Comparison of ENCODE assay signal across 22 mouse cellular contexts in genomic region chr13:24781916-24782315, GRCm38 (mm10). TPM values are rescaled to one million over a fixed set of nuclear protein-coding genes. Genes with fewer than 3 reads are reported as not detected.
DNase-seq lines count a peak whose midpoint lies in the region; ATAC-seq and TF ChIP-seq lines count a peak whose summit lies in the region.
"Had no signal": no experiment of that assay in that cellular context is flagged by ENCODE, and none has a peak within 500 bp of the region (broad histone marks: within the 10 kb centered on the region; RNA-seq: fewer than 3 reads in every experiment).

No protein-coding gene starts in this region.

- TF ChIP-seq RAD21 in MEL (IDR thresholded peaks at IDR 0.05; ENCODE audit: low read depth, low read length) = no peak

- H3K79me2 ChIP-seq in MEL (ENCODE audit: control insufficient read depth, insufficient read depth, low read length, poor library complexity) = no peaks in the 10 kb centered on the region

- DNase-seq in heart, postnatal 4 days = peak; percentile 43
- no peak for DNase-seq in heart, adult 18-20 months
- DNase-seq in lung, postnatal 36 days = peak; percentile 36
- DNase-seq in lung, postnatal 0 days (ENCODE audit: low spot score) = no peak
- peak; percentile 63 for DNase-seq in MEL (ENCODE audit: low read depth, low spot score)
- DNase-seq in adrenal gland, postnatal 25 days = peak; percentile 45
- DNase-seq in thymus, postnatal 10 days (ENCODE audit: low spot score in 2 of 2) = no peak
- DNase-seq: forebrain, postnatal 0 days; gastrocnemius, postnatal 10 days; heart, postnatal 36 days; retina, postnatal 1 day; thymus, postnatal 36 days had no signal

- H3K27me3 ChIP-seq in lung, postnatal 0 days (replicated peaks; ENCODE audit: insufficient read depth, low read length) = no peaks in the 10 kb centered on the region
- no peaks in the 10 kb centered on the region; a peak in 1 of 4 replicates for H3K27me3 ChIP-seq in MEL (ENCODE audit: control insufficient read depth in 1 of 2, insufficient read depth in 2 of 2, low read length in 2 of 2)
- no peaks in the 10 kb centered on the region for H3K27me3 ChIP-seq in intestine, embryonic 16.5 days (replicated peaks; ENCODE audit: control insufficient read depth, insufficient read depth, low read length)
- H3K27me3 ChIP-seq: limb, embryonic 12.5 days; stomach, embryonic 15.5 days had no signal

- no peak overlapping the region for H3K9ac ChIP-seq in lung, postnatal 0 days (replicated peaks; ENCODE audit: low read depth)
- no peak overlapping the region for H3K9ac ChIP-seq in MEL (ENCODE audit: control insufficient read depth, low read depth, low read length, poor library complexity, severe bottlenecking)
- H3K9ac ChIP-seq in intestine, embryonic 16.5 days (ENCODE audit: low read depth, low read length) = no peak overlapping the region
- H3K9ac ChIP-seq: forebrain, postnatal 0 days; limb, embryonic 12.5 days; stomach, embryonic 15.5 days had no signal

- H3K4me1 ChIP-seq in lung, postnatal 0 days (ENCODE audit: insufficient read depth, low read depth, low read length) = no peaks in the 10 kb centered on the region
- peaks cover 8 to 18% of the 10 kb centered on the region in 2 experiments for H3K4me1 ChIP-seq in MEL (ENCODE audit: control insufficient read depth in 1 of 2, insufficient read depth in 2 of 2, low read length in 2 of 2)
- H3K4me1 ChIP-seq in intestine, embryonic 16.5 days (ENCODE audit: control insufficient read depth, insufficient read depth, low read length) = no peaks in the 10 kb centered on the region
- H3K4me1 ChIP-seq: limb, embryonic 12.5 days; stomach, embryonic 15.5 days had no signal

- no peak for TF ChIP-seq CTCF in lung, postnatal 0 days (IDR thresholded peaks at IDR 0.05)
- TF ChIP-seq CTCF in MEL (IDR thresholded peaks at IDR 0.05 in 2 of 3, conservative IDR thresholded peaks at IDR 0.05 in 1 of 3; ENCODE audit: control insufficient read depth in 1 of 3, insufficient read depth in 1 of 3, low read depth in 2 of 3, low read length in 3 of 3, poor library complexity in 1 of 3, severe bottlenecking in 1 of 3) = no peak

- H3K36me3 ChIP-seq in lung, postnatal 0 days (ENCODE audit: insufficient read depth, low read length) = no peaks in the 10 kb centered on the region
- peaks cover 0 to 8% of the 10 kb centered on the region in 2 experiments; a peak in 2 of 4 replicates for H3K36me3 ChIP-seq in MEL (ENCODE audit: control insufficient read depth in 1 of 2, insufficient read depth in 2 of 2, low read length in 2 of 2)
- H3K36me3 ChIP-seq in intestine, embryonic 16.5 days (ENCODE audit: control insufficient read depth, insufficient read depth, low read length) = no peaks in the 10 kb centered on the region
- H3K36me3 ChIP-seq: limb, embryonic 12.5 days; stomach, embryonic 15.5 days had no signal

- TF ChIP-seq EP300 in lung, postnatal 0 days (IDR thresholded peaks at IDR 0.05) = no peak
- TF ChIP-seq EP300 in MEL (IDR thresholded peaks at IDR 0.05; ENCODE audit: low read depth in 1 of 2, low read length in 2 of 2) = peak; percentile 4 to 46; a peak in 2 of 4 replicates

- ATAC-seq in lung, postnatal 0 days = no peak
- ATAC-seq in intestine, embryonic 16.5 days = no peak
- ATAC-seq: forebrain, postnatal 0 days; inflammation-experienced regulatory T-cells, adult 6 months had no signal

- H3K4me3 ChIP-seq in lung, postnatal 0 days (ENCODE audit: low read depth, low read length) = no peak overlapping the region
- H3K4me3 ChIP-seq in MEL (ENCODE audit: control insufficient read depth in 1 of 2, insufficient read depth in 1 of 2, low read depth in 2 of 2, low read length in 2 of 2) = no peak overlapping the region
- no peak overlapping the region for H3K4me3 ChIP-seq in intestine, embryonic 16.5 days (ENCODE audit: low read length)
- H3K4me3 ChIP-seq: limb, embryonic 12.5 days; stomach, embryonic 15.5 days had no signal

- TF ChIP-seq POLR2A in MEL (IDR thresholded peaks at IDR 0.05; ENCODE audit: control insufficient read depth in 1 of 2, insufficient read depth in 1 of 2, low read depth in 1 of 2, low read length in 2 of 2, poor library complexity in 1 of 2) = no peak

- H3K4me2 ChIP-seq in lung, postnatal 0 days (replicated peaks; ENCODE audit: low read depth, low read length) = no peak overlapping the region
- no peak overlapping the region for H3K4me2 ChIP-seq in intestine, embryonic 16.5 days (ENCODE audit: low read depth, low read length)
- H3K4me2 ChIP-seq: heart, embryonic 11.5 days; limb, embryonic 12.5 days; stomach, embryonic 15.5 days had no signal

- WGBS in lung, postnatal 0 days = 40% methylated on average over 5 of the region's 5 CpGs
- 64% methylated on average over 5 of the region's 5 CpGs for WGBS in intestine, embryonic 16.5 days

- no peak overlapping the region for H3K27ac ChIP-seq in lung, postnatal 0 days (ENCODE audit: low read length)
- no peak overlapping the region for H3K27ac ChIP-seq in MEL (ENCODE audit: control insufficient read depth, low read depth, low read length)
- no peak overlapping the region for H3K27ac ChIP-seq in intestine, embryonic 16.5 days (ENCODE audit: low read length)
- H3K27ac ChIP-seq: limb, embryonic 12.5 days; stomach, embryonic 15.5 days had no signal

- H3K9me3 ChIP-seq in lung, postnatal 0 days (ENCODE audit: low read length) = no peaks in the 10 kb centered on the region
- H3K9me3 ChIP-seq in MEL (replicated peaks; ENCODE audit: insufficient read depth, low read length) = no peaks in the 10 kb centered on the region
- no peaks in the 10 kb centered on the region for H3K9me3 ChIP-seq in intestine, embryonic 16.5 days (ENCODE audit: control insufficient read depth, low read length)
- H3K9me3 ChIP-seq: limb, embryonic 12.5 days; stomach, embryonic 15.5 days had no signal

TF ChIP-seq in MEL, 35 proteins besides CTCF, POLR2A, EP300 and RAD21 (continues in another document):
- TF ChIP-seq TCF12 (IDR thresholded peaks at IDR 0.05; ENCODE audit: low read depth, low read length) (0 out of 2 replicates have a peak, but pooled peaks have one; percentile 9), ZNF384 (IDR thresholded peaks at IDR 0.05; ENCODE audit: low read depth, low read length) (no peak), SIN3A (IDR thresholded peaks at IDR 0.05; ENCODE audit: low read length) (peak; percentile 28; the same call in 1 of the 2 replicates), MYC (IDR thresholded peaks at IDR 0.05; ENCODE audit: low read depth, low read length) (no peak), CHD1 (IDR thresholded peaks at IDR 0.05; ENCODE audit: low read depth, low read length) (no peak), GABPA (IDR thresholded peaks at IDR 0.05; ENCODE audit: low read depth, low read length) (no peak), ZKSCAN1 (IDR thresholded peaks at IDR 0.05; ENCODE audit: low read depth, low read length) (no peak), CHD2 (IDR thresholded peaks at IDR 0.05; ENCODE audit: low read length) (no peak), MAFK (IDR thresholded peaks at IDR 0.05; ENCODE audit: borderline replicate concordance, low read depth, low read length) (no peak)

RNA-seq across cellular contexts. Expression of gene BC005537, which starts 19.5 kb away (rescaled TPM):
- total RNA-seq in heart, postnatal 4 days (2021) = 100 to 1,000 TPM; 156 to 166 TPM
- 100 to 1,000 TPM; 132 to 137 TPM for total RNA-seq in heart, adult 18-20 months (2021)
- polyA plus RNA-seq in lung, postnatal 0 days (2015; fragmentation: Nextera tagmentation; extraction: Ambion mirVana) = 18.5 and 20.8 TPM in 2 replicates
- total RNA-seq in MEL (2012; rRNA removed) = 32.7 and 39.5 TPM in 2 replicates
- 10 to 100 TPM; 48.8 to 62.6 TPM for polyA plus RNA-seq in MEL (2012; ENCODE audit: insufficient read depth in 1 of 2, insufficient read length in 2 of 2, low read depth in 1 of 2, low replicate concordance in 2 of 2, missing spikeins in 1 of 2)
- 204 and 221 TPM in 2 replicates for total RNA-seq in adrenal gland, postnatal 25 days (2021)
- polyA plus RNA-seq in intestine, embryonic 16.5 days (2015; fragmentation: Nextera tagmentation; extraction: Ambion mirVana) = 9.4 and 9.6 TPM in 2 replicates

RNA-seq across cellular contexts. Expression of gene Gmnn, which starts 20.2 kb away (rescaled TPM):
- total RNA-seq in heart, postnatal 4 days (2021) = 10 to 100 TPM; 69.9 to 75.8 TPM
- 10 to 100 TPM; 61.0 to 65.8 TPM for total RNA-seq in heart, adult 18-20 months (2021)
- 24.1 and 24.7 TPM in 2 replicates for polyA plus RNA-seq in lung, postnatal 0 days (2015; fragmentation: Nextera tagmentation; extraction: Ambion mirVana)
- total RNA-seq in MEL (2012; rRNA removed) = 119 and 127 TPM in 2 replicates
- 100 to 1,000 TPM; 129 to 155 TPM for polyA plus RNA-seq in MEL (2012; ENCODE audit: insufficient read depth in 1 of 2, insufficient read length in 2 of 2, low read depth in 1 of 2, low replicate concordance in 2 of 2, missing spikeins in 1 of 2)
- 12.5 and 14.5 TPM in 2 replicates for total RNA-seq in adrenal gland, postnatal 25 days (2021)
- 81.9 and 90.3 TPM in 2 replicates for polyA plus RNA-seq in intestine, embryonic 16.5 days (2015; fragmentation: Nextera tagmentation; extraction: Ambion mirVana)

RNA-seq across cellular contexts. Expression of gene Armh2, which starts 40.9 kb away (rescaled TPM):
- total RNA-seq in heart, postnatal 4 days (2021) = not detected
- total RNA-seq in heart, adult 18-20 months (2021) = not detected
- polyA plus RNA-seq in lung, postnatal 0 days (2015; fragmentation: Nextera tagmentation; extraction: Ambion mirVana) = not detected in 2 replicates
- not detected in 2 replicates for total RNA-seq in MEL (2012; rRNA removed)
- under 1 TPM in 1 of 2 experiments, not detected in 1; 0.19 TPM for polyA plus RNA-seq in MEL (2012; ENCODE audit: insufficient read depth in 1 of 2, insufficient read length in 2 of 2, low read depth in 1 of 2, low replicate concordance in 2 of 2, missing spikeins in 1 of 2)
- not detected in 2 replicates for total RNA-seq in adrenal gland, postnatal 25 days (2021)
- not detected in 2 replicates for polyA plus RNA-seq in intestine, embryonic 16.5 days (2015; fragmentation: Nextera tagmentation; extraction: Ambion mirVana)
- total RNA-seq: common myeloid progenitor, adult 5-6 weeks; gastrocnemius, postnatal 10 days; heart, postnatal 36 days had no signal
- polyA plus RNA-seq: forebrain, postnatal 0 days; heart, embryonic 11.5 days; large intestine, adult 2 months; limb, embryonic 12.5 days; liver, embryonic 16.5 days; neural tube, embryonic 11.5 days; small intestine, adult 2 months; stomach, embryonic 15.5 days had no signal

RNA-seq across cellular contexts. Expression of gene Acot13, which starts 49.4 kb away (rescaled TPM):
- total RNA-seq in heart, postnatal 4 days (2021) = 100 to 1,000 TPM; 233 to 245 TPM
- 100 to 1,000 TPM; 395 to 427 TPM for total RNA-seq in heart, adult 18-20 months (2021)
- 87.2 and 92.5 TPM in 2 replicates for polyA plus RNA-seq in lung, postnatal 0 days (2015; fragmentation: Nextera tagmentation; extraction: Ambion mirVana)
- 45.7 and 51.8 TPM in 2 replicates for total RNA-seq in MEL (2012; rRNA removed)
- 10 to 100 TPM in 1 of 2 experiments, not detected in 1; 57.3 TPM for polyA plus RNA-seq in MEL (2012; ENCODE audit: insufficient read depth in 1 of 2, insufficient read length in 2 of 2, low read depth in 1 of 2, low replicate concordance in 2 of 2, missing spikeins in 1 of 2)
- total RNA-seq in adrenal gland, postnatal 25 days (2021) = 87.2 and 92.5 TPM in 2 replicates
- 201 and 219 TPM in 2 replicates for polyA plus RNA-seq in intestine, embryonic 16.5 days (2015; fragmentation: Nextera tagmentation; extraction: Ambion mirVana)

RNA-seq across cellular contexts. Expression of gene Tdp2, which starts 49.6 kb away (rescaled TPM):
- total RNA-seq in heart, postnatal 4 days (2021) = 10 to 100 TPM; 16.9 to 21.0 TPM
- total RNA-seq in heart, adult 18-20 months (2021) = 10 to 100 TPM; 13.1 TPM
- 20.8 and 21.2 TPM in 2 replicates for polyA plus RNA-seq in lung, postnatal 0 days (2015; fragmentation: Nextera tagmentation; extraction: Ambion mirVana)
- total RNA-seq in MEL (2012; rRNA removed) = 33.1 and 36.9 TPM in 2 replicates
- 10 to 100 TPM in 1 of 2 experiments, not detected in 1; 45.3 TPM for polyA plus RNA-seq in MEL (2012; ENCODE audit: insufficient read depth in 1 of 2, insufficient read length in 2 of 2, low read depth in 1 of 2, low replicate concordance in 2 of 2, missing spikeins in 1 of 2)
- 30.2 and 32.5 TPM in 2 replicates for total RNA-seq in adrenal gland, postnatal 25 days (2021)
- polyA plus RNA-seq in intestine, embryonic 16.5 days (2015; fragmentation: Nextera tagmentation; extraction: Ambion mirVana) = 52.8 TPM in 2 replicates

Comparison
In these comparisons a context has a peak if more than half of its experiments do, and no peak if none do; other contexts are left out.
1. DNase-seq: peak in heart, postnatal 4 days (single experiment), lung, postnatal 36 days (single experiment), MEL (single experiment) and adrenal gland, postnatal 25 days (single experiment); none in heart, adult 18-20 months (0 of 2), lung, postnatal 0 days (single experiment) and thymus, postnatal 10 days (0 of 2).